Mouse (Mus musculus) cerebellum, adult (tissue): ENCODE measurements around the gene Ralgds.

Experiments
- ATAC-seq: cut with Nextera tagmentation; 2 replicates; pipeline ENCODE4 v1.9.2; 2017; ENCODE audit warnings: mild to moderate bottlenecking, moderate library complexity, mixed read lengths; ENCODE audit not compliant: insufficient number of reproducible peaks, low FRiP score, low TSS enrichment

The Ralgds gene

GRCm38 (mm10) chr2:28549157-28549556, 36.2 kb downstream of the Ralgds start:
- no peak for ATAC-seq

- no peak for ATAC-seq
Observed at GRCm38 (mm10) chr2:28552301-28552700, 39.4 kb downstream of the Ralgds start.

- no peak for ATAC-seq
Observed at GRCm38 (mm10) chr2:28557452-28557851, 44.5 kb downstream of the Ralgds start.

GRCm38 (mm10) chr2:28563303-28563702, 50.4 kb downstream of the Ralgds start, which contains the start of gene Cel:
TSS of gene Cel (minus strand) at chr2:28563403.
- no peak for ATAC-seq

- ATAC-seq: 0 out of 2 replicates have a peak, but pooled peaks have one; percentile 62
Observed at GRCm38 (mm10) chr2:28563830-28564229, 50.9 kb downstream of the Ralgds start.

- ATAC-seq: no peak
Observed at GRCm38 (mm10) chr2:28564380-28564779, 51.5 kb downstream of the Ralgds start.

GRCm38 (mm10) chr2:28566545-28566944, 53.6 kb downstream of the Ralgds start:
- ATAC-seq: no peak

- no peak for ATAC-seq
Observed at GRCm38 (mm10) chr2:28569903-28570302, 57.0 kb downstream of the Ralgds start.

GRCm38 (mm10) chr2:28575341-28575740, 62.4 kb downstream of the Ralgds start:
- no peak for ATAC-seq

- no peak for ATAC-seq
Observed at GRCm38 (mm10) chr2:28576815-28577214, 63.9 kb downstream of the Ralgds start.

GRCm38 (mm10) chr2:28578003-28578402, 65.1 kb downstream of the Ralgds start:
- no peak for ATAC-seq

- peak; percentile 80 for ATAC-seq
Observed at GRCm38 (mm10) chr2:28582647-28583353, 69.9 kb downstream of the Ralgds start.

- ATAC-seq: no peak
Observed at GRCm38 (mm10) chr2:28583651-28584050, 70.7 kb downstream of the Ralgds start, which contains the start of gene Gtf3c5. TSS of gene Gtf3c5 (minus strand) at chr2:28583751.

- peak; percentile 37; the same call in 1 of the 2 replicates for ATAC-seq
Observed at GRCm38 (mm10) chr2:28585043-28585571, 72.2 kb downstream of the Ralgds start.

GRCm38 (mm10) chr2:28585730-28586129, 72.8 kb downstream of the Ralgds start:
- no peak for ATAC-seq

GRCm38 (mm10) chr2:28588574-28588973, 75.6 kb downstream of the Ralgds start:
- ATAC-seq: no peak

GRCm38 (mm10) chr2:28591479-28591878, 78.6 kb downstream of the Ralgds start:
- no peak for ATAC-seq

- no peak for ATAC-seq
Observed at GRCm38 (mm10) chr2:28592809-28593208, 79.9 kb downstream of the Ralgds start.

GRCm38 (mm10) chr2:28596021-28596420, 83.1 kb downstream of the Ralgds start:
- no peak for ATAC-seq

- no peak for ATAC-seq
Observed at GRCm38 (mm10) chr2:28596998-28597397, 84.1 kb downstream of the Ralgds start.

- ATAC-seq: no peak
Observed at GRCm38 (mm10) chr2:28597733-28598547, 85.0 kb downstream of the Ralgds start.
